Mouse (Mus musculus) limb, embryonic 11.5 days (tissue): ENCODE measurements around the gene 4931409K22Rik. TPM values are rescaled to one million over a fixed set of nuclear protein-coding genes. Genes with fewer than 3 reads are reported as not detected.

Experiments used
- ATAC-seq: fragments of 200-750 bp; cut with Nextera tagmentation; 2 replicates; pipeline ENCODE4 v1.8.0; 2017; ENCODE audit warnings: low read depth; ENCODE audit not compliant: insufficient number of reproducible peaks, low FRiP score, low TSS enrichment
- DNase-seq: peaks from one replicate; pipeline ENCODE4 v3.0.0-alpha.2; 2015; ENCODE audit warnings: low spot score
- H3K27ac ChIP-seq: fragments of 300-500 bp; sonication (generic); replicated peaks from 2 replicates; pipeline ENCODE4 v1.5.1; 2014; ENCODE audit warnings: low read depth, mild to moderate bottlenecking, low read length
- H3K27me3 ChIP-seq: fragments of 300-500 bp; sonication (generic); 2 replicates; pipeline ENCODE4 v1.6.1; 2014; ENCODE audit warnings: mild to moderate bottlenecking, low read length, mixed read lengths; ENCODE audit not compliant: control insufficient read depth, insufficient read depth
- H3K36me3 ChIP-seq: fragments of 300-500 bp; sonication (generic); 2 replicates; pipeline ENCODE4 v1.6.1; 2014; ENCODE audit warnings: mild to moderate bottlenecking, low read length, moderate library complexity, mixed read lengths; ENCODE audit not compliant: control insufficient read depth, insufficient read depth
- H3K4me1 ChIP-seq: fragments of 300-500 bp; sonication (generic); 2 replicates; pipeline ENCODE4 v1.6.1; 2014; ENCODE audit warnings: low read length, mixed read lengths; ENCODE audit not compliant: control insufficient read depth, insufficient read depth
- H3K4me2 ChIP-seq: fragments of 300-500 bp; sonication (generic); 2 replicates; pipeline ENCODE4 v1.6.1; 2014; ENCODE audit warnings: low read depth, mild to moderate bottlenecking, moderate library complexity; ENCODE audit not compliant: severe bottlenecking
- H3K4me3 ChIP-seq: fragments of 300-500 bp; sonication (generic); 2 replicates; pipeline ENCODE4 v1.5.1; 2014; ENCODE audit warnings: low read depth, low read length
- H3K9ac ChIP-seq: fragments of 300-500 bp; sonication (generic); 2 replicates; pipeline ENCODE4 v1.6.1; 2014; ENCODE audit warnings: mild to moderate bottlenecking, low read length
- H3K9me3 ChIP-seq: fragments of 300-500 bp; sonication (generic); 2 replicates; pipeline ENCODE4 v1.6.1; 2016; ENCODE audit warnings: low read length; ENCODE audit not compliant: control insufficient read depth
- WGBS: fragments of 180-500 bp; shearing (Covaris S2); extraction: QIAGEN DNeasy Blood & Tissue Kit; methylation state at CpG from one replicate; pipeline ENCODE4 v1.1.7; 2014; 5-methylcytosine and 5-hydroxymethylcytosine counted together
- polyA plus RNA-seq: library from polyadenylated mRNA; unstranded; fragments of >200 nt; fragmentation: Nextera tagmentation; extraction: Ambion mirVana; gene quantifications from 2 replicates; pipeline ENCODE4 v1.2.1, GENCODE M21; 2014

The 4931409K22Rik gene
- polyA plus RNA-seq, 1 experiment from 2014 or later, result not detected

GRCm38 (mm10) chr5:24596519-24597171 lies 40.0 kb upstream of the 4931409K22Rik start:
- peaks cover 3% of the 10 kb centered on the region; the same call in 1 of the 2 replicates for H3K36me3 ChIP-seq
- peak overlapping the region; percentile 3; the same call in 1 of the 2 replicates for H3K9ac ChIP-seq
- no peaks in the 10 kb centered on the region for H3K27me3 ChIP-seq
- no peak overlapping the region for H3K27ac ChIP-seq
- no peak for ATAC-seq
- peaks cover 25% of the 10 kb centered on the region for H3K4me1 ChIP-seq
- H3K4me3 ChIP-seq, result no peak overlapping the region
- no peak for DNase-seq
- 24% methylated on average over 11 of the region's 11 CpGs for WGBS
- no peak overlapping the region for H3K4me2 ChIP-seq
- no peaks in the 10 kb centered on the region for H3K9me3 ChIP-seq

- Histone ChIP-seq H3K9me3 (no peaks in the 10 kb centered on the region), H3K36me3 (peaks cover 3% of the 10 kb centered on the region; the same call in 1 of the 2 replicates), H3K4me2 (no peak overlapping the region), H3K27me3 (no peaks in the 10 kb centered on the region), H3K27ac (no peak overlapping the region), H3K9ac (no peak overlapping the region), H3K4me3 (no peak overlapping the region), H3K4me1 (peaks cover 26% of the 10 kb centered on the region)
- ATAC-seq (no peak), DNase-seq (no peak)
- 69% methylated on average over 14 of the region's 14 CpGs for WGBS
Measured at GRCm38 (mm10) chr5:24595786-24596380, 39.3 kb upstream of the 4931409K22Rik start.

GRCm38 (mm10) chr5:24595261-24595660 lies 38.7 kb upstream of the 4931409K22Rik start:
- Histone ChIP-seq H3K4me2 (no peak overlapping the region), H3K27me3 (no peaks in the 10 kb centered on the region), H3K9me3 (no peaks in the 10 kb centered on the region), H3K4me3 (no peak overlapping the region), H3K4me1 (peaks cover 20% of the 10 kb centered on the region), H3K36me3 (peaks cover 3% of the 10 kb centered on the region; the same call in 1 of the 2 replicates), H3K27ac (no peak overlapping the region), H3K9ac (no peak overlapping the region)
- DNase-seq (no peak), ATAC-seq (no peak)
- WGBS, result 94% methylated on average over 5 of the region's 5 CpGs

GRCm38 (mm10) chr5:24594346-24594745 lies 37.7 kb upstream of the 4931409K22Rik start:
- 93% methylated on average over 5 of the region's 5 CpGs for WGBS
- Histone ChIP-seq H3K27me3 (no peaks in the 10 kb centered on the region), H3K4me1 (peaks cover 18% of the 10 kb centered on the region), H3K36me3 (peaks cover 3% of the 10 kb centered on the region; the same call in 1 of the 2 replicates), H3K27ac (no peak overlapping the region), H3K9ac (no peak overlapping the region), H3K9me3 (no peaks in the 10 kb centered on the region), H3K4me3 (no peak overlapping the region), H3K4me2 (no peak overlapping the region)
- DNase-seq (no peak), ATAC-seq (no peak)

GRCm38 (mm10) chr5:24593928-24594327 lies 37.3 kb upstream of the 4931409K22Rik start:
- H3K4me2 ChIP-seq, result no peak overlapping the region
- 67% methylated on average over 10 of the region's 10 CpGs for WGBS
- no peak overlapping the region for H3K27ac ChIP-seq
- H3K4me1 ChIP-seq, result peaks cover 18% of the 10 kb centered on the region
- DNase-seq (no peak), ATAC-seq (no peak)
- no peak overlapping the region for H3K9ac ChIP-seq
- no peaks in the 10 kb centered on the region for H3K27me3 ChIP-seq
- H3K9me3 ChIP-seq, result no peaks in the 10 kb centered on the region
- H3K36me3 ChIP-seq, result peaks cover 6% of the 10 kb centered on the region; the same call in 1 of the 2 replicates
- no peak overlapping the region for H3K4me3 ChIP-seq

- Histone ChIP-seq H3K9me3 (no peaks in the 10 kb centered on the region), H3K9ac (no peak overlapping the region), H3K4me3 (no peak overlapping the region), H3K27me3 (no peaks in the 10 kb centered on the region), H3K4me1 (peaks cover 16% of the 10 kb centered on the region), H3K27ac (no peak overlapping the region), H3K36me3 (peaks cover 6% of the 10 kb centered on the region; the same call in 1 of the 2 replicates), H3K4me2 (no peak overlapping the region)
- ATAC-seq (no peak), DNase-seq (no peak)
- 80% methylated on average over 10 of the region's 10 CpGs for WGBS
Measured at GRCm38 (mm10) chr5:24593230-24593629, 36.6 kb upstream of the 4931409K22Rik start.

GRCm38 (mm10) chr5:24592471-24593160 lies 36.0 kb upstream of the 4931409K22Rik start:
- no peak overlapping the region for H3K4me3 ChIP-seq
- no peak overlapping the region for H3K27ac ChIP-seq
- H3K27me3 ChIP-seq, result no peaks in the 10 kb centered on the region
- H3K9me3 ChIP-seq, result no peaks in the 10 kb centered on the region
- H3K4me2 ChIP-seq, result no peak overlapping the region
- H3K9ac ChIP-seq, result no peak overlapping the region
- peaks cover 6% of the 10 kb centered on the region; the same call in 1 of the 2 replicates for H3K36me3 ChIP-seq
- H3K4me1 ChIP-seq, result peaks cover 16% of the 10 kb centered on the region
- ATAC-seq (no peak), DNase-seq (no peak)
- WGBS, result 63% methylated on average over 21 of the region's 21 CpGs

- WGBS, result 54% methylated on average over 24 of the region's 24 CpGs
- H3K36me3 ChIP-seq, result peaks cover 6% of the 10 kb centered on the region; the same call in 1 of the 2 replicates
- no peak overlapping the region; the same call in 1 of the 2 replicates for H3K9ac ChIP-seq
- H3K4me1 ChIP-seq, result peaks cover 18% of the 10 kb centered on the region
- H3K27me3 ChIP-seq, result no peaks in the 10 kb centered on the region
- no peak overlapping the region for H3K4me2 ChIP-seq
- no peak overlapping the region for H3K27ac ChIP-seq
- no peak for DNase-seq
- H3K4me3 ChIP-seq, result no peak overlapping the region
- ATAC-seq, result no peak
- no peaks in the 10 kb centered on the region for H3K9me3 ChIP-seq
Measured at GRCm38 (mm10) chr5:24591796-24592470, 35.3 kb upstream of the 4931409K22Rik start.
